Mouse (Mus musculus) T-helper 2 cell (primary cell): ENCODE data around the gene Snx14.

ENCODE experiments used
- in situ Hi-C: fragments of 300-600 bp; cut with MboI, MseI; formaldehyde crosslinking; loops from one replicate; pipeline ENCODE4 v1.15.1; 2025; ENCODE audit warnings: high pct_unique_total_duplicates

Snx14 gene

GRCm38 (mm10) chr9:88438555-88439237, at the start of gene Snx14:
Gene Snx14 (minus strand): TSS chr9:88438958.
- in situ Hi-C loops, result no loop called here

GRCm38 (mm10) chr9:88484531-88484930, 45.8 kb upstream of the Snx14 start:
- in situ Hi-C loops, result loop anchor here (5.0 kb wide), 1 partner anchor 33 kb away; no protein-coding TSS in a partner anchor

- in situ Hi-C loops, result loop anchor here (5.0 kb wide), 1 partner anchor 34 kb away; no protein-coding TSS in a partner anchor
Measured at GRCm38 (mm10) chr9:88482829-88483396, 44.2 kb upstream of the Snx14 start.

GRCm38 (mm10) chr9:88482230-88482828, 43.6 kb upstream of the Snx14 start, which contains the start of gene Syncrip:
Gene Syncrip (minus strand): TSS chr9:88482574.
- in situ Hi-C loops, result loop anchor here (5.0 kb wide), 1 partner anchor 35 kb away; no protein-coding TSS in a partner anchor

- in situ Hi-C loops, result loop anchor here (5.0 kb wide), 1 partner anchor 36 kb away; no protein-coding TSS in a partner anchor
Measured at GRCm38 (mm10) chr9:88481791-88482160, 43.0 kb upstream of the Snx14 start.

- in situ Hi-C loops, result loop anchor here (5.0 kb wide), 1 partner anchor 36 kb away; no protein-coding TSS in a partner anchor
Measured at GRCm38 (mm10) chr9:88481061-88481790, 42.5 kb upstream of the Snx14 start.

GRCm38 (mm10) chr9:88480120-88480519, 41.4 kb upstream of the Snx14 start:
- in situ Hi-C loops, result loop anchor here (5.0 kb wide), 1 partner anchor 37 kb away; no protein-coding TSS in a partner anchor

- in situ Hi-C loops, result no loop called here
Measured at GRCm38 (mm10) chr9:88476138-88476537, 37.4 kb upstream of the Snx14 start.

GRCm38 (mm10) chr9:88461017-88461416, 22.3 kb upstream of the Snx14 start:
- in situ Hi-C loops, result loop anchor here (10.0 to 25.0 kb wide), 2 partner anchors 1224 to 1644 kb away; no protein-coding TSS in a partner anchor

- in situ Hi-C loops, result no loop called here
Measured at GRCm38 (mm10) chr9:88439991-88440390, 1.2 kb upstream of the Snx14 start.

- in situ Hi-C loops, result no loop called here
Measured at GRCm38 (mm10) chr9:88439238-88439600, 461 bp upstream of the Snx14 start.

- in situ Hi-C loops, result no loop called here
Measured at GRCm38 (mm10) chr9:88438237-88438554, 562 bp downstream of the Snx14 start.

GRCm38 (mm10) chr9:88437342-88438236, 1.2 kb downstream of the Snx14 start:
- in situ Hi-C loops, result no loop called here

- in situ Hi-C loops, result no loop called here
Measured at GRCm38 (mm10) chr9:88424356-88424755, 14.4 kb downstream of the Snx14 start.

- in situ Hi-C loops, result no loop called here
Measured at GRCm38 (mm10) chr9:88422428-88422827, 16.3 kb downstream of the Snx14 start.

GRCm38 (mm10) chr9:88416752-88417151, 22.0 kb downstream of the Snx14 start:
- in situ Hi-C loops, result no loop called here

- in situ Hi-C loops, result no loop called here
Measured at GRCm38 (mm10) chr9:88409978-88410377, 28.8 kb downstream of the Snx14 start.

- in situ Hi-C loops, result no loop called here
Measured at GRCm38 (mm10) chr9:88404515-88404914, 34.2 kb downstream of the Snx14 start.

GRCm38 (mm10) chr9:88404088-88404487, 34.7 kb downstream of the Snx14 start:
- in situ Hi-C loops, result no loop called here

GRCm38 (mm10) chr9:88398461-88398860, 40.3 kb downstream of the Snx14 start:
- in situ Hi-C loops, result loop anchor here (5.0 kb wide), 1 partner anchor 156 kb away; no protein-coding TSS in a partner anchor

- in situ Hi-C loops, result loop anchor here (5.0 kb wide), 1 partner anchor 153 kb away; no protein-coding TSS in a partner anchor
Measured at GRCm38 (mm10) chr9:88394852-88395251, 43.9 kb downstream of the Snx14 start.
